Mouse (Mus musculus): ENCODE results near the gene Apobec1.
"Not testable (repeated sequence)": the region's sequence is repeated elsewhere in the genome, so short reads cannot be mapped to it uniquely, and the experiment has no call there.

Apobec1 gene

GRCm38 (mm10) chr6:122602242-122602991, at the start of gene Apobec1:
Gene Apobec1, minus strand, starts transcription at chr6:122602444.
- DNase-seq (ENCODE audit: low spot score), result peak; percentile 68

- DNase-seq (ENCODE audit: low spot score), result no peak
Observed at GRCm38 (mm10) chr6:122650398-122650980, 48.2 kb upstream of the Apobec1 start.

- no peak for DNase-seq (ENCODE audit: low spot score)
Observed at GRCm38 (mm10) chr6:122649903-122650302, 47.7 kb upstream of the Apobec1 start.

DNA sequence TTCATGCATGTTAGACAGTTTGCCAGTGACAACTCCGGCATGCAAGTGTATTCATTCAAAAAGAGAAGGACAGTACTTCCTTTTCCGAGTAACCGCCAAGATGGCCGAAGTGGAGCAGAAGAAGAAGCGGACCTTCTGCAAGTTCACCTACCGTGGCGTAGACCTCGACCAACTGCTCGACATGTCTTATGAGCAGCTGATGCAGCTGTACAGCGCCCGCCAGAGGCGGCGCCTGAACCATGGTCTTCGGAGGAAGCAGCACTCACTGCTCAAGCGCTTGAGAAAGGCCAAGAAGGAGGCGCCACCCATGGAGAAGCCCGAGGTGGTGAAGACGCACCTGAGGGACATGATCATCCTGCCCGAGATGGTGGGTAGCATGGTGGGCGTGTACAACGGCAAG, 42.0 kb upstream of the Apobec1 start:
- not testable (repeated sequence) for DNase-seq (ENCODE audit: low spot score)

DNA sequence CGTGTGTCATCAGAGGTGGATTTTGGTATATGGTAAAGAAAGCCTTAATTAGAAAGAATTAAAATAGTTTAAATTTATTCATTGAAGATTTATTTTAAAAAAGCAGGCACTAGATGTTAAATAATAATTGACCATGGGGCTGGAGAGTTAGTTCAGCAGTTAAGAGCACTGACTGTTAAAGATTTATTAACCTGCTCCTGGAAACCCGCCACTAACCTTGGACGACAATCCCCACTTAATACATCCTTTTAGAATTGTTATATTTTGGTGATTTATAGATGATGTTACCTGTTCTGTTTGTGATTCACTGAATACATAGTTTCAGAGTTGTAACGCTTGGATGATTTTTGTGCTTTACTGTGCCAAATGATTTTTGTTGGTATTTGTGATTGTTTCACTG, 35.3 kb upstream of the Apobec1 start:
- DNase-seq (ENCODE audit: low spot score), result not testable (repeated sequence)

DNA sequence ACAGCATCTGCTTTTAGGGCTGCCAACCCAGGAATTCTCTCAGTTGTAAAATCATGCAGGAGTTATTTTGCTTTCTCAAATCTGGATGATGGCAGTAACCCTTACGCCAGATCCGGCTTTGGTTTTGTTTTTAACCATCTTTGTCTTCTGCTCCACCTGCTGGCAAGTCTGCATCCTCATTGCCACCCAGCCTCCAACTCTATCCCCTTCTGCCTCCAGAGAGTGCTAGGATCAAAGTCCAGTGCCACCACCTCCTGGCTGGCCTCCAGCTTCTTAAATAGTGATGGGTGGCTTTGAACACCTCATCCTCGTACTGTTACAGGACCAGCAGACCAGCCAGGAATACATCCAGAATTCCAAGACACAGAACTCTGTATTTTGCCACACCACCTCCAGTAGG, 34.4 kb upstream of the Apobec1 start:
- no peak for DNase-seq (ENCODE audit: low spot score)

- no peak for DNase-seq (ENCODE audit: low spot score)
Observed at GRCm38 (mm10) chr6:122635315-122635714, 33.1 kb upstream of the Apobec1 start.

GRCm38 (mm10) chr6:122633411-122633810, 31.2 kb upstream of the Apobec1 start:
- peak; percentile 43 for DNase-seq (ENCODE audit: low spot score)

DNA sequence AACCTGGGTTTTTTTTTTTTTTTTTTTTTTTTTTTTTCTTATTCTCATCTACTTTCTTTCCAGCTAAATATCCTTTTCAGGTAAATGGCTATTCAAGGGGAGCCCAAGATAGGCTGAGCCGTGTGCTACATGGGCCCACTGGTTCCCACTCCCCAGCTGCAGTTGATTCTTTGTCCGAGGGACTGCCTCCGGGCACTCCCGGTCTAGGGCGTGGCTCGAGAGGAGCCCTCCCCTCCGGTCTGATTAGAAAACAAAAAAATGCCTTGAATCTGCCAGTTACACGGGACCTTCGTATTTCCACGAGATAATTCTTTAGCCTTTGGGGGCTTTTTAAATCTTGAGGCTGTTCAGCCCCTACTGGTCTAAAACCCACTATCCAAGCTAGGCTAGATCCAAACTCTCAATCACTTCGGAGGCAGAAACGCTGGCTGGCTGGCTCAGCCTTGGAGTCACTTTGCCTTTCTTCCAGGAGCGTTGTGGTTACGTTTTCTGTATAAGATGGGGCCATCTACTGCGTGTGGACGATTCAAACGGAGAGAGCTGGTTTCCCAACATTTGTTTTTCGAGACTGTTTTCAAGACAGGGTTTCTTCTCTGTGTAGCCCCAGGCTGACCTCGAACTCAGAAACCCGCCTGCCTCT, 25.3 kb upstream of the Apobec1 start:
- no peak for DNase-seq (ENCODE audit: low spot score)

DNA sequence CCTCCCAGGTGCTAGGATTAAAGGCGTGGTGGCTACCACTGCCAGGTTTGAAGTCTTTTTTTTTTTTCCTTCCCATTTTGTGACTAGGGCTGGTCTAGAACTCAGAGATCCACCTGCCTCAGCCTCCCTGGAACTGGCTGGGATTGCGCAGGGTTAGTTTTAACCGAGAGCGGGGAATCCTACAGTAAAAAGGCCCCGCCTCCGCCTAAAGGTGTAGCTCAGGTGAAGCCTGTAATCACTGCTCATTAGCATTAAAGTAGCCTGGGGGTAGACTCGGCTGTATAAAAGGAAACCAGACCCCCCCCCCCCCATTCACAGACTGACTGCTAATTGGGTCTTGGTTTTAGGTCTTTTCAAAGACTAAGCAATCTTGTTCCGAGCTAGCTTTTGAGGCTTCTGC, 23.9 kb upstream of the Apobec1 start, which contains the start of gene Dppa3:
Gene Dppa3, plus strand, starts transcription at position 301 of the 400 bp plus-strand sequence.
- DNase-seq (ENCODE audit: low spot score), result no peak

- DNase-seq (ENCODE audit: low spot score), result no peak
Observed at GRCm38 (mm10) chr6:122625156-122625555, 22.9 kb upstream of the Apobec1 start.

- DNase-seq (ENCODE audit: low spot score), result no peak
Observed at GRCm38 (mm10) chr6:122624480-122624879, 22.2 kb upstream of the Apobec1 start.

DNA sequence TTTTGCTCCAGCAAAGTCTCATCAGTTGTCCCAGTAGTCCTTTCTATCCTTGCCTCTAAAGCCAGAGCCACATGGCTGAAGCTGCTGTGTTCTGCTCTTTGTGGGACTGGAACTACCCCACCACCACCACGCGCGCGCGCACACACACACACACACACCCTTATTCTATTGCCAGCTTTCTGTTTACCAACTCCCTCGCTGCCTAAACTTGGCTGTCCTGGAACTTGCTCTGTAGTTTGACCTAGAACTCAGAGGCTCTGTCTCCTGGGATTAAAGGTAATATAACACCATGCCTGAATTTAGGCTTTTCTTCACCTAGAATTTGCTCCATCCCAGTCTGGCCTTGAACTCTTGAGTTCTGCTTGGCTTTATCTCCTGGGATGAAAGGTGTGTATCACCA, 18.8 kb upstream of the Apobec1 start:
- no peak for DNase-seq (ENCODE audit: low spot score)

GRCm38 (mm10) chr6:122616022-122616421, 13.8 kb upstream of the Apobec1 start:
- no peak for DNase-seq (ENCODE audit: low spot score)

- DNase-seq (ENCODE audit: low spot score), result no peak
Observed at GRCm38 (mm10) chr6:122614047-122614446, 11.8 kb upstream of the Apobec1 start.

DNA sequence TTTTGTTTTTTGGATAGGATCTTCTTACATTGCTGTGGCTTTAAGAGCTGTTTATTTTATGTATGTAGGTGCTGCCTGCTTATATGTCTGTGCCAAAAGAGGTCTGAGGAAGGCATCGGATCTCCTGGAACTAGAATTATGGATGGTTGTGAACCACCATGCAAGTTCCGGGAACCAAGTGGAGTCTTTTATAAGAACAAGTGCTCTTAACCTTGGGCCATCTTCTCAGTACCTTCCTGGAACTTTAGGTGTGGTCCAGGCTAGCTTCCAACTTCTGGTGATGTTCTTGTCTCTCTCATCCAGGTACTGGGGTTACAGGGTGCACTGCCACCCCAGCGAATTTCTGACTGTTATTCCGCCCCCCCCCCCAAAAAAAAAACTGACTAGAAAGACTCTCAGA, 10.2 kb upstream of the Apobec1 start:
- DNase-seq (ENCODE audit: low spot score), result no peak

- DNase-seq (ENCODE audit: low spot score), result no peak
Observed at GRCm38 (mm10) chr6:122609771-122610170, 7.5 kb upstream of the Apobec1 start, which contains the start of gene Gdf3. Gene Gdf3, minus strand, starts transcription at chr6:122610087.

DNA sequence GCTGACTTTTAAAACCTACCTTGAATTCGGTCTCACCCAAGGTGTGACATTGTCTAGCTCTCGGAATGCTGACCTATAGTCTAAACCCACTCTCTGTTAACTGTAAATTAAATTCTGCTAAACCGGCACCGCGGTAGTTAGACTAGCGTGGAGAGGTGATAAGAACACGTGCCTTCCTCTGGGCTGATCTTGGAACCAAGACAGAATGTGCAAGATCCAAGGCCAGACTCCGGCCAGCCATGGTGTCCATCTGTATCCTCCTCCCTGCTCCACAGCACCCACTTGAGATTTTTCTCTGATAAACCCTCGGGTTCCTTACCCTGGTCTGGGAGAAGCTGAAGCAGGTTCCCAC, 7.1 kb upstream of the Apobec1 start:
- no peak for DNase-seq (ENCODE audit: low spot score)

DNA sequence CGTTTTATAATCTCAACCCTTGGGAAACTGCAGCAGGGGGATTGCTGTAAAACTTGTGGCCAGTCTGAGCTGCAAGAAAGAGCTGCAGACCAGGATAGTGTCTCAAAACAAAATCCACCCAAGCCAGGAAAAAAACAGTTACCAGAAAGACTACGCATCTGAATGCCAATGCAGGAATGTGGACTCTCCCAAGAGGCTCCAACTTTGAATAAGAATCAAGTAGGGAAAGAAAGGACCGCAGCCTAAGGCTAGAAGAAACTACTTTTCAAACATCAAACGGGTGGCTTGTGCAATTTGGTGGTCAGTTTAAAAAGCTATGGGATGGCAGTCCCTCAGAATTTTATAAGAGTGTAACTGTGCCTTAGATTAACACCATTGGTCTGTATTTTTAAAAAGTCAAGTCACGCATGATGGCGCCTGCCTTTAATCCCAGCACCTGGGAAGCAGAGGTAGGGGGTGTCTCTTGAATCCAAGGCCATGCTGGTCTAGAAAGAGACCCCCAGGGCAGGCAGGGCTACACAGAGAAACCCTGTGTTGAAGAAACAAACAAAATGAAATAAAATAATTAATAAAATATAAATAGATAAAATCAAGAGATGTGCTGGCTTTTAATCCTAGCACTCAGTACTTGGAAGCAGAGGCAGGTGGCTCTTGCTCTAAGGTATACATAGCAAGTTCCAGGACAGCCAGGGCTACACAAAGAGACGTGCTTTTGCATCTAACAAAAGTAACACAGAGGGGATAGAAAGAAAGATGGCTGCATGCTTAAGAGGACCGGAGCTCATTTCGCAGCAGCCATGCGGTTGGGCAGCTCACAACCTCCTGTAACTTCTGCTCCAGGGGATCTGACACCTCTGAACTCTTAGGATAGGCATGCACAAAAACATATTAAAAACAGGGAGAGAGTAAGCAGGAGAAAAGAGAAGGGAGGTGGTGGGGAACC, 6.5 kb upstream of the Apobec1 start:
- no peak for DNase-seq (ENCODE audit: low spot score)

GRCm38 (mm10) chr6:122607700-122608099, 5.5 kb upstream of the Apobec1 start:
- DNase-seq (ENCODE audit: low spot score), result no peak

- no peak for DNase-seq (ENCODE audit: low spot score)
Observed at GRCm38 (mm10) chr6:122606661-122607060, 4.4 kb upstream of the Apobec1 start.

- DNase-seq (ENCODE audit: low spot score), result no peak
Observed at GRCm38 (mm10) chr6:122605483-122605882, 3.2 kb upstream of the Apobec1 start.
